Mouse (Mus musculus) adrenal gland, postnatal 25 days (tissue): Measurements from ENCODE around the gene Nop14. TPM values are rescaled to one million over a fixed set of nuclear protein-coding genes. Genes with fewer than 3 reads are reported as not detected.

Source experiments
- DNase-seq: peaks from one replicate; pipeline ENCODE4 v3.0.0; 2021; ENCODE audit warnings: mixed read lengths
- long read RNA-seq: library from polyadenylated mRNA; stranded (forward); transcript quantifications from one replicate; pipeline ENCODE4 v2.0.0, GENCODE M21; 2021
- total RNA-seq: library from RNA; stranded (reverse); gene quantifications from 2 replicates; pipeline ENCODE4 v1.2.3, GENCODE M21; 2021

Nop14 gene
- 21.3 and 24.9 TPM in 2 replicates for total RNA-seq
- long read RNA-seq, transcript Nop14-201 (18 exons, 2,702 nt) = major isoform, 14 of 25 reads
- long read RNA-seq, partial matches to known transcripts = 10 of 25 reads
- long read RNA-seq, other reads (novel, unspliced or antisense) = 1 of 25 reads

GRCm38 (mm10) chr5:34659686-34660590 lies at the start of gene Nop14, which contains the start of gene Grk4:
TSS of gene Nop14 (minus strand) at chr5:34660148.
TSS of gene Grk4 (plus strand) at chr5:34660379.
- peak; percentile 96 for DNase-seq

DNA sequence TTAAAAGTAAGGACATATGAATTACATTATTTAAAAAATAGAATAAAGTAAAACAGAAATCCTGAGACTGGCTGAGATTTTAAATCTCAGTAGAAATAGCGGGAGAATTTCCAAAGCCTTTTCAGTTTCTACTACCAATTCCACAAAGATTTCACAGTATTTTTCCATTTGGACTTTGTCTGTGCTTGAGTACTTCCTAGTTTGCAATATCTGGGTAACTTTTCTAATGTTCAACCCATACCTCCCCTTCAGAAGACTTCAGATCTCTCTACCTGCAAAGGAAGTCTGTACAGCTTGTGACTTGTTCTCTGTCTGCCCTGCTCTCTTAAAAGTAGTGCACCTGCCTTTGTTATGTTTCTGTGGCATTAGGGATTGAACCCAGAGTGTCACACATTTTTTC lies 48.5 kb upstream of the Nop14 start:
- no peak for DNase-seq

DNA sequence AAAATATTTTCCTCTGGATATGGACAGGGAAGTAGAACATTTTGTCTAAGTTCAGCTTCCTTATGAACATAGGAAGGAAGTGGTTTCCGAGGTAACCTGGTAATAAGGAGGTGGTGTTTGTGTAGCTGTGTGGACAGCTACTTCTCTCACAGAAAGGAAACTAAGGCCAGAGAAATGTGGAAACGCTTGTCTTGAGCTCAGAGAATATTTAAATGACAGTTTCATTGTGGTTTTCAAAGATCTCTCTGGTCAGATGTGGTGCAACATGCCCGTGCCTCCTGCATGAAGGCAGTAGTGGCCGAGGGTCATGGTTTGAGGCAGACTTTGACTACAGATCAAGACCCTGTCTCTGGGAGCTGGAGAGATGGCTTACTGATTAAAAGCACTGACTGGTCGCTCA lies 35.6 kb upstream of the Nop14 start:
- DNase-seq = no peak

- no peak for DNase-seq
Observed at GRCm38 (mm10) chr5:34692782-34693181, 32.8 kb upstream of the Nop14 start.

DNA sequence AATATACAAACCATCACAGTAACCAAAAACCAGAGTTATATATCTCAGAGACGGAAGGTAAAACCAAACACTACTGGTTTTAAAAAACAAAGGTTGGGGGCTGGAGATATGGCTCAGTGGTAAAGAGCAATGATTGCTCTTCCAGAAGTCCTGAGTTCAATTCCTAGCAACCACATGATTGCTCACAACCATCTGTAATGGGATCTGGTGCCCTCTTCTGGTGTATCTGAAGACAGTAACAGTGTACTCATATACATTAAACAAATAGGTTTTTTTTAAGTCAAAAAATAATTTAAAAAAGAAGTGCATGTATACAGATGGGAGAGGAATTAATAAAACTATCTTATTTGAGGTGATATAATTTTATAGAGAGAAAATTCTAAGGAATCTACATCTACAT lies 29.9 kb upstream of the Nop14 start:
- DNase-seq = no peak

DNA sequence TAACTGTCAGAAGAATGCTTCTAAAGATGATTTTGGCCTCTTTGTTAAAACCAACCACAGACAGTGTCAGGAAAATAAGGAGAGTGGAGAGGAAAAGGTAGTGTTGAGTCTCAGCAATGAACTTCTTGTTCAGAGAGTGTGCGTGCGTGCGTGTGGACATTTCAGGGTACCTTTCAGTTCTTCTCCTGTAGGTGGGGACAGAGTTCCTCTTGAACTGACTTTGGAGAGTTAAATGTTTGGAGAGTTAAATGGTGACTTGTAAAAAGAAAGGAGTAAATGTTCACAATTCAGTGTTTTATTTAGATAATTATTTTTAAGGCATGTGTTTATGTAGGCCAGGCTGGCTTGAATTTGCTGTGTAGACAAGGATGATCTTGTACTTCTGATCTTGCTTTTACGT lies 10.3 kb upstream of the Nop14 start:
- no peak for DNase-seq

DNA sequence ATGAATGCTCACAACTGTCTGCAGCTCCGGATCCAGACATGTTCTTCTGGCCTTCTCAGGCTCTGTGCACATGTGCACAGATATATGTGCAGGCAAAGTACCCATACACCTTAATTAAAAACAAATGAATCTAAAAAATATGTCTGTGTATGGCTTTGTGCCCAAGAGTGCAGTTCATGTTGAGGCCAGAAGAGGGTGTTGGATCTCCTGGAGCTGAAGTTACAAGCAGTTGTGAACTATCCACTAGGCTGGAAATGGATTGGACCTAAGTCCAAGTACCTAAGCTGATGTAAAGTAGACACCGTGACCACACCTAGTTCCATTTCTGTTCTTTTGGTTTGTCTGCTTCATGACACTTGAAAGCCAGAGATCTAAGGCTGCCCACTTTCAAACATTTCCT lies 9.5 kb upstream of the Nop14 start:
- DNase-seq = no peak

DNA sequence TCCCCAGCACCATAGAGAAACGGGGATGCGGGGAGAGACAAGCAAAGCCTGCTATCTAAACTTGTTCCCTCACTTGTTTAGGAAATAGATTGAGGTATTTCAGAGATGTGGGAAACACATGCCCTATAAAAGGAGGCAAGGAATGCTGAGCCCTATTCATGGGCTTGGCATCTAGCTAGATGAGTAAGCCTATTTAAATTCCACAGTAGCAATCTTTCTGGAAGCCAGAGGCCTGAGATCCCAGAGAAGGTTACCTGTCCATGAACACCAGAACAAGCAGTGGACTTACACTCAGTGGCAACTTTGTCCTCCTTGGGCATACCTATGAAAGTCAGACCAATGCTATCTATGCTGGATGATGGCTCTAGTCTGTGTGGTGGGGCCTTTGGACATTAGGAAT lies 3.3 kb upstream of the Nop14 start:
- DNase-seq = no peak

DNA sequence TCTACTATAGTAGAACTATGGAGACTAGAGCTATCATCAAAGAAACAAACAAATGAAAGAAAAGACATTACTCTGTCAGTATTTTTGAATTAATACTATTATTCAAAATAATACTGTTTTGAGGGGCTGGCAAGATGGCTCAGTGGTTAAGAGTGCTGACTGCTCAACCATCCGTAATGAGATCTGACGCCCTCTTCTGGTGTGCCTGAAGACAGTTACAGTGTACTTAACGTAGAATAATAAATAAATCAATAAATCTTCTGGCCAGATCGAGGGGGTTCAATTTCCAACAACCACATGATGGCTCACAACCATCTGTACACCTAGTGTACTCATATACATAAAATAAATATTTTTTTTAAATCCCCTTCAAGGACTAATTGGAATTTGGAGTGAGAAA lies 2.0 kb upstream of the Nop14 start:
- no peak for DNase-seq

GRCm38 (mm10) chr5:34660591-34661130 lies 713 bp upstream of the Nop14 start:
- peak; percentile 49 for DNase-seq

- no peak for DNase-seq
Observed at GRCm38 (mm10) chr5:34657556-34657955, 2.4 kb downstream of the Nop14 start.

GRCm38 (mm10) chr5:34654881-34655280 lies 5.1 kb downstream of the Nop14 start:
- DNase-seq = no peak

DNA sequence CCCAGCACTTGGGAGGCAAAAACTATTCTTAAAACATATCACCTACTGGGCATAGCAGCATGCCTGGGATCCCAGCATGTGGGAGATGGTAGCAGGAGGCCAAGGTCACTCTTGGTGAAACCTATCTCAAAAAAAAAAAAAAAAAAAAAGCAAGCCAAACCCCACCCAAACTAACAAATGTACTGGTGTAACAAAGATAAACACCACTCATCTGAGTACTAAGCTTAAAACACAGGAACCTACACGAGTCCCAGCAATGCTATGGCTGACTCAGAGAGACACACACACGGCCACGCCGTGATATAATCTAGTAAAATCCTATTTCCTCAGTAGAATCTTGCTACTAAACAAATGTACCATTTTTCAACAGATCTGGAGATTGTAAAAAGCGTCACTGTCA lies 7.0 kb downstream of the Nop14 start:
- no peak for DNase-seq

DNA sequence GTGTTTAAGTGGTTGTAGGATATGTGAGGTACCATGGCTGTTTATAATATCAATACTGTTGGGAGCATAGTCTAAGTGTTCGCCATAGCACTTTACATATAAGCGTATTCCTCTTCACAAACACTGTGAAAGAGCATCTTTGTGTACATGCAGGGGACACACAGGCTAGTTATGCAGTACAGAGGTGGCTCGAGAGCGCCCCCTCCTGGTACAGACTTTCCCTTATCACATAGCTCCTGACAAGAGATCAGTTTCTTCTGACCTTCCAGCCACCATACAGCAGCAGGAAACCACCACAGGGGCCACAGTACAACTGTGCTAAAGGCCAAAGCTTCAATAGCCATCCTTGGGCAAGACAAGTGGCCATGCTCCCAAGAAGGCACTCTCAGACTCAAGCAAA lies 12.4 kb downstream of the Nop14 start:
- DNase-seq = peak; percentile 64

DNA sequence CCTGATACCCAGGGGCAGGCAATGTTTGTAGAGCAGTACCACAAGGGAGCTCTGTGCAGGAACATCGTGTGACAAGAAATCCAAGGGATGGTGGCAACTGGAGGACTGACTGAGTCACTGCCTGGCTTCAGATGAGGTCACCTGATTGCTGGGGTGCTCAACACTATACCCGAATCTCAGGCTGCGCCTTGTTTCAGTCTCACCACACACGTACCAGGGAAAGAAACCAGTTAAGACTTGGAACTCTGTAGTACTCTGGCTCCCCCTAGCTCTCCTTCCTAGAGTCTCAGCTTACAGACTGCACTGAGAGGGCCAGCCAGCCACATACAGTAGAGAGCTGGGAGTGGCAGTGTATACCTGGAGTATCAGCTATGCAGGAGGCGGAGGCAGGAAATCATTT lies 17.0 kb downstream of the Nop14 start:
- DNase-seq = no peak

- DNase-seq = no peak
Observed at GRCm38 (mm10) chr5:34641991-34642390, 18.0 kb downstream of the Nop14 start.

- no peak for DNase-seq
Observed at GRCm38 (mm10) chr5:34637591-34638156, 22.3 kb downstream of the Nop14 start.

- peak; percentile 85 for DNase-seq
Observed at GRCm38 (mm10) chr5:34636481-34637287, 23.3 kb downstream of the Nop14 start, which contains the start of gene Mfsd10. TSS of gene Mfsd10 (minus strand) at chr5:34637212.

DNA sequence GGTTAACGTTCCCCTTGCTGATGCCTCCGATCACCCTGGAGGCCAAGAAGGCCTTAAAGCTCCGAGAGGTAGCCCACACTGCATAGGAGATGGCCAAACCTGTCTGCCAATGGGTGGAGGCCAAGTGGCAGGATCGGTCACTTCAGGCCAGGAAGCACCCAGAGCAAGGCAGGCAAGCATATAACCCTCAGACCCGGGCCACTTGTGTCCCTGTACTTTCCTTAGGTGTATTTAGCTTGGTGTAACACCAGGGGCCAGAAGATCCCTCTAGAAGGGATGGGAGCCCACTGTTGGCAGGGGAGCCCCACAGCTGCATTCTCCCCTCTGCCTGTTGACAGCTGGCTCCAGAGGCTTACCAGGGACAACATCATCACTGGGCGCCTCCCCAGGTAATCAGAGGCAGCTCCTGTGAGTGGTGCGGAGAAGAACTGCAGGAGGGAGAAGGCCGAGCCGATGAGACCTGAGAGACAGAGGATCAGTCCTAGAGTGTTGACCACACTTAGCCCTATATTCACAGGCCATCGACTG lies 24.2 kb downstream of the Nop14 start:
- DNase-seq = no peak

- DNase-seq = no peak
Observed at GRCm38 (mm10) chr5:34634746-34635400, 25.1 kb downstream of the Nop14 start.

DNA sequence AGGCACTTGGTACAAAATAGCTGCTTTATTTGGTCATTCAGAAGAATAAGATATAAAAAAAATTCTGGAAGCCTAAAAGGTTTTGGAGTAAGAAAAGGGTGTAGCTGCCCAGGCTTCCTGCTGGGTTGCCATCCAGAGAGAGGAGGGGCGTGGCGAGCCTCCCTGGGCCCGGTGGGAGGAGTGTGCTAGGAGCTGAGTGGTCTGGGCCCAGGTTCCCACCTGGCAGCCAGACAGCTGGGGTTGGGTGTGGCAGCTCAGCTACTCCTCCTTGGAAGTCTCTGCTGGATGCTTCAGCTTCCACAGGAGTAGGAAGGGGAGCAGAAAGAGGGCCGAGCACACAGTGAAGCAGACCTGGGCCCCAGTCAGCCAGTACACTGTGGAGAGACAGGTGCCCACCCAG lies 26.3 kb downstream of the Nop14 start:
- no peak for DNase-seq

- no peak for DNase-seq
Observed at GRCm38 (mm10) chr5:34632996-34633395, 27.0 kb downstream of the Nop14 start.
